Mouse (Mus musculus) mouse embryonic stem cell (cell line): ENCODE results near the gene Kcnk18.

Experiments
- in situ Hi-C, 2 experiments: fragments of 300-500 bp; cut with MboI; formaldehyde crosslinking; loops; 1 replicate in 1 of 2; 3 replicates in 1 of 2; pipeline ENCODE4 v1.14.3; 2019 to 2020; ENCODE audit warnings: low sequenced_read_pairs in 2 of 2, low pct_unique_long_range_greater_than_20kb in 1 of 2, mixed read lengths in 1 of 2; ENCODE audit not compliant: unreplicated experiment in 1 of 2

Kcnk18 gene

GRCm38 (mm10) chr19:59218991-59219390 is at the start of gene Kcnk18:
Kcnk18 (plus strand) TSS chr19:59219214.
- in situ Hi-C loops = loop anchor here in 1 of 2 experiments (25.0 kb wide), 1 partner anchor 407 kb away; no protein-coding TSS in a partner anchor

- in situ Hi-C loops = no loop called here
Measured at GRCm38 (mm10) chr19:59169936-59170765, 48.9 kb upstream of the Kcnk18 start, which contains the start of gene Vax1. Vax1 (minus strand) TSS chr19:59170056.

GRCm38 (mm10) chr19:59170766-59171095 is 48.3 kb upstream of the Kcnk18 start:
- in situ Hi-C loops = no loop called here

GRCm38 (mm10) chr19:59171151-59171870 is 47.7 kb upstream of the Kcnk18 start:
- in situ Hi-C loops = no loop called here

- in situ Hi-C loops = no loop called here
Measured at GRCm38 (mm10) chr19:59171871-59172245, 47.2 kb upstream of the Kcnk18 start.

- in situ Hi-C loops = no loop called here
Measured at GRCm38 (mm10) chr19:59172781-59173180, 46.2 kb upstream of the Kcnk18 start.

GRCm38 (mm10) chr19:59173341-59174015 is 45.5 kb upstream of the Kcnk18 start:
- in situ Hi-C loops = no loop called here

GRCm38 (mm10) chr19:59184000-59184399 is 35.0 kb upstream of the Kcnk18 start:
- in situ Hi-C loops = no loop called here

GRCm38 (mm10) chr19:59188981-59189380 is 30.0 kb upstream of the Kcnk18 start:
- in situ Hi-C loops = no loop called here

- in situ Hi-C loops = no loop called here
Measured at GRCm38 (mm10) chr19:59190431-59191122, 28.4 kb upstream of the Kcnk18 start.

GRCm38 (mm10) chr19:59191123-59191505 is 27.9 kb upstream of the Kcnk18 start:
- in situ Hi-C loops = no loop called here

- in situ Hi-C loops = no loop called here
Measured at GRCm38 (mm10) chr19:59192491-59192890, 26.5 kb upstream of the Kcnk18 start.

- in situ Hi-C loops = no loop called here
Measured at GRCm38 (mm10) chr19:59193456-59193855, 25.6 kb upstream of the Kcnk18 start.

- in situ Hi-C loops = no loop called here
Measured at GRCm38 (mm10) chr19:59193986-59194820, 24.8 kb upstream of the Kcnk18 start.

- in situ Hi-C loops = no loop called here
Measured at GRCm38 (mm10) chr19:59195181-59195770, 23.7 kb upstream of the Kcnk18 start.

GRCm38 (mm10) chr19:59196111-59196666 is 22.8 kb upstream of the Kcnk18 start:
- in situ Hi-C loops = no loop called here

GRCm38 (mm10) chr19:59198161-59198560 is 20.9 kb upstream of the Kcnk18 start:
- in situ Hi-C loops = no loop called here
